Mouse (Mus musculus): ENCODE measurements around the gene Gm17018. TPM values are rescaled to one million over a fixed set of nuclear protein-coding genes. Genes with fewer than 3 reads are reported as not detected.
"Not testable (repeated sequence)": the region's sequence is repeated elsewhere in the genome, so short reads cannot be mapped to it uniquely, and the experiment has no call there.

The Gm17018 gene
- polyA plus RNA-seq, 1 experiment from 2014 or later = 29.3 TPM

DNA sequence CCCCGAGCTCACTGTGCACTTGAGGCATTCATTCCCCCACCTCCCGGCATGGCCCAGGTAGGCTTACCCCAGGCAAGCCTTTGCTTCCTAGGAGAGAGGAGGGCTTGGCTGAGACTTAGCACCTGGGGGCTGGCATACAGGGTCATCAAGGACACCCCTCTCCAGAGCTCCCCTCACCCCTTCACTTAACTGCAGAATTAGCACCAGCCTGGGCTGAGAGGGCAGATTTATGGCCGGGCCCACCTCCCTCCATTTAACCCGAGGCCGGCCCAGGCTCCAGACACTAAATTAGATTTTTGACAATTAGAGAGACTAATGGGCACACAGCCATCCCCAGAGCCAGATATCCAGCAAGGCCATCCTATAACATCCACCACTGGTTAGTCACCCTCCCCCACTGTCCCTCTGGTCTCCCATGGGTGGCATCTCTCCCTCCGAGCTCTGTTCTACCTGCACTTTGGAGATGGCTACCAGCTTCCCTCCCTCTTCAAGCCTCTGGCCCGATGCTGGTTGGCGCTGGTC, 25.1 kb upstream of the Gm17018 start:
- H3K27me3 ChIP-seq = peaks cover 17% of the 10 kb centered on the region
- H3K4me3 ChIP-seq = no peak overlapping the region
- peaks cover 18% of the 10 kb centered on the region for H3K4me1 ChIP-seq (replicated peaks)
- H3K27ac ChIP-seq = no peak overlapping the region
- no peaks in the 10 kb centered on the region for H3K9me3 ChIP-seq (replicated peaks)
- no peaks in the 10 kb centered on the region for H3K36me3 ChIP-seq
- no peak overlapping the region for H3K9ac ChIP-seq
- 71% methylated on average over 8 of the region's 8 CpGs for WGBS
- H3K4me2 ChIP-seq = no peak overlapping the region
- no peak; the same call in 1 of the 2 replicates for ATAC-seq (replicated peaks; ENCODE audit: insufficient number of reproducible peaks, insufficient read depth, low FRiP score, low read depth)

DNA sequence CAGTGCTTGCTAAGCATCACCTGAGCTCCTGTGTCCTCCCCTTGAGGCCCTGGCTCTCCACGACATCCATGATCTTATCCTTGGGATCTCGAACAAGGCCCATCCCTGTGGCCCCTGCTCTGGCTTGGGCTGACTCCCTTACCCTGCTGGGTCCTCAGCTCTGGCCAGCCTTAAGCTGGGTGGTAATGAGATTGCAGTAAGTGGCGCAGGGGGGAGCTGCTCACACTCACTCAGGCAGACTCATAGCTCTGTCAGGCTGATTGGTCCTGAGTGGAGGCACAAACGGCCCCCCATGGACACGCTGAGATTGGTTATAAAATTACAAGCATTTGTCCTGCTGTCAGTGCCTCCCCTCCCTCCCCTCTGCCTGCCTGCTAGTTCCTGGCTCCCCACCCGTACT, 24.5 kb upstream of the Gm17018 start:
- H3K9ac ChIP-seq = no peak overlapping the region
- H3K27ac ChIP-seq = no peak overlapping the region
- 37% methylated on average over 6 of the region's 6 CpGs for WGBS
- no peaks in the 10 kb centered on the region for H3K36me3 ChIP-seq
- H3K4me2 ChIP-seq = no peak overlapping the region
- no peak; the same call in 1 of the 2 replicates for ATAC-seq (replicated peaks; ENCODE audit: insufficient number of reproducible peaks, insufficient read depth, low FRiP score, low read depth)
- H3K4me1 ChIP-seq (replicated peaks) = peaks cover 13% of the 10 kb centered on the region
- peaks cover 24% of the 10 kb centered on the region for H3K27me3 ChIP-seq
- H3K4me3 ChIP-seq = no peak overlapping the region
- H3K9me3 ChIP-seq (replicated peaks) = no peaks in the 10 kb centered on the region

DNA sequence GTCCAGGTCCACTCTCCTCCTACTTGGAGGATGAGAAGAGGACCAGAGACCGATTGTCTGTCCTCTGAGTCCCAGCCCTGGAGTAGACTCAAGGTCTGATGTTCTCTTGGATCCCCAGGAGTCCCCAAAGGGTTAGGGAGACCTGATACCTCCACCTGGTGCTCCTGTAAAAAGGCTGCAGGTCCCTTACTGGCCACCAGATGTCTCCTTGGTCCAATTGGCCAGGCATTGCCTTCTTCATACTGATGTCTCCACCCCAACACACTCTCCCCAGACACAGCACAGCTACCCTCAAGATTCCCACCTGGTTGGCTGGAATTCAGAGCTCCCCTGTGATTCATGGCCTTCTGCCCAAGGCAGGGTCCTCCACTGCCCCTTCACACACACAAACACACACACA, 22.9 kb upstream of the Gm17018 start:
- Histone ChIP-seq H3K4me1 (replicated peaks) (peaks cover 17% of the 10 kb centered on the region), H3K36me3 (no peaks in the 10 kb centered on the region), H3K9ac (no peak overlapping the region), H3K9me3 (replicated peaks) (no peaks in the 10 kb centered on the region), H3K27ac (no peak overlapping the region), H3K4me2 (no peak overlapping the region), H3K4me3 (no peak overlapping the region), H3K27me3 (peaks cover 38% of the 10 kb centered on the region)
- ATAC-seq (replicated peaks; ENCODE audit: insufficient number of reproducible peaks, insufficient read depth, low FRiP score, low read depth) = no peak
- WGBS = 55% methylated on average over 1 of the region's 1 CpGs

DNA sequence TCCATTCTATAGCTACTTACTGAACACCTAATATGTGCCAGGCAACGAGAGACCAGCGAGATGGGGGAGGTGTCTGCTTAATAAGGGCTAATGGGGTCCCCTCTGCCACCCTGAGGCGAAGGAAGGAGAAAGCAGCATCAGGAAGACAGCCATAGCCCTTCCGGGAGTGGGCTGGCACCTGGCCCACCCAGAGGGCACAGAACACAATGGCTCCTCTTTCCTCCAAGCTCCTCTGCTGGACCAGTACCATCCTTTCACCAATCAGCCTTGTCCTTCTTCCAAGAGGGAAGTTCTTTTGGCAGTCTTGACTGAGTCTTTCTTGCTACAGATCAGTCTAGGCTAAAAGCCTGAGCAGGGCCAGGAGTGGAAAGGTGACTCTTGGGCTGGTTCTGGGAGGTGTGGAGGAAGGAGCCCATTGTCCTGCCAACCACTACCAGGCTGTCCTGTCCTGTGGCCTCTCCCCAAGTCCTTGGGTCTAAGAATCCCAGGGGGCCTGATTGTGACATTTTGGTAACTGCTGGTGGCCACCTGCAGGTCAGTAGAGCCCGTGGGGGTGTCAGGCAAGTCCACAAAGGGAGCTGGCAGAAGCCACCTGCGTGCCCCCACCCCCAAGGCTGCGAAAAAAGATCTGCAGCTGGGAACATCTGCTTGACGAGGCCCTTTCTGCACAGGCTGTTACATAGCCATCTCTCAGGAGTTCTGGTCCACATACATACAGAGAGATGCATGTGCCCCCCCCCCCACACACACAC, 19.6 kb upstream of the Gm17018 start:
- H3K4me1 ChIP-seq (replicated peaks) = peaks cover 19% of the 10 kb centered on the region
- no peak overlapping the region for H3K9ac ChIP-seq
- H3K4me3 ChIP-seq = peak overlapping the region; percentile 50
- no peaks in the 10 kb centered on the region for H3K36me3 ChIP-seq
- no peak for ATAC-seq (replicated peaks; ENCODE audit: insufficient number of reproducible peaks, insufficient read depth, low FRiP score, low read depth)
- H3K9me3 ChIP-seq (replicated peaks) = no peaks in the 10 kb centered on the region
- WGBS = 27% methylated on average over 8 of the region's 8 CpGs
- no peak overlapping the region for H3K27ac ChIP-seq
- H3K27me3 ChIP-seq = peaks cover 63% of the 10 kb centered on the region
- peak overlapping the region; percentile 88 for H3K4me2 ChIP-seq

DNA sequence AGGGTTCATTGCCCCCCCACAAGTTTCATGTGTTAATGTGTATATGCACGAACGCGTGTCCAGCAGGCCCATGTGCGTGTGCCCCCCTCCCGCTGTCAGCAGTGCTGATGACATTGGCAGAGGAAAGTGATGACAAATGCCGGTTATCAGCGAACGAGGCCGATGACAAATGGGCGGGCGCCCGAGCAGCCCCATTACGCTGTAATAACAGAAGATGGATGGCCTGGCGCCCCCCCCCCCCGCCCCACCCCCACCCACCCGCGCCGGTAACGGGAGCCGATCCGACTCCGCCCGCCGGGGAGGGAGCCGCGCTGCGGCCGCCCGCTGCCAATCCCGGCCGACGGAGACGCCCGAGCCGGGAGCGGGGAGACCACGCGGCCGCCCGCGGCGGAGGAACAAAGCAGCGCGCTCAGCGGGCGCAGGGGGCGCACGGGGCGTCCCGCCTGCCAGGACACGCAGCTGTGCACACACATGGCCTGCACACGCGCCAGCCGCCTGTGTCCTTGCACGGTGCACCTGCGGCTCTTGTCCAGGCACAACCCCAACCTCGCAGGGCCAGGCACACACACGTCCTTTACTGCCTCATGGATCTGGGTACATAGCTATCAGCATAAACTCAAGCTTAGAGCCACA, 18.9 kb upstream of the Gm17018 start:
- Histone ChIP-seq H3K36me3 (no peaks in the 10 kb centered on the region), H3K9ac (peak overlapping the region; percentile 43), H3K27me3 (peaks cover 68% of the 10 kb centered on the region), H3K9me3 (replicated peaks) (no peaks in the 10 kb centered on the region), H3K4me1 (replicated peaks) (peaks cover 19% of the 10 kb centered on the region), H3K27ac (no peak overlapping the region), H3K4me3 (peak overlapping the region; percentile 50), H3K4me2 (peak overlapping the region; percentile 88)
- under 1% methylated on average over 49 of the region's 58 CpGs for WGBS
- ATAC-seq (replicated peaks; ENCODE audit: insufficient number of reproducible peaks, insufficient read depth, low FRiP score, low read depth) = peak; percentile 33

DNA sequence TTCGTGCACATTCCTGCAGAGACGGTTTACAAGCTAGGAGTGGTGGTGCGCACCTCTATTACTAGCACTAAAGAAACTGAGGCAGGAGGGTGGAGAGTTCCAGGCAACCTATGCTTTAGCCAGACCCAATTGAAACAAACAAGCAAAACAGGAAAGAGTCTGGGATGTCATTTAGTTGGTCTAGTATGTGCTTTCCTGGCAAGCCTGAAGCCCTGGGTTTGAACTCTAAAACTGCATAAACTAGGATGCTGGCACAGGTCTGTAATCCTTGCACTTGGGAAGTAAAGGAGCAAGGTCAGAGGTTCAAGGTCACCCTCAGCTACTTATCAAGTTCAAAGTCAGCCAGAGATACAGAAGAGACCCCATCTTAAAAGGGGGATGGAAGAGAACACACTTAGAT, 18.4 kb upstream of the Gm17018 start:
- Histone ChIP-seq H3K36me3 (no peaks in the 10 kb centered on the region), H3K27ac (no peak overlapping the region), H3K27me3 (peaks cover 70% of the 10 kb centered on the region), H3K9ac (peak overlapping the region; percentile 43; the same call in 1 of the 2 replicates), H3K4me2 (peak overlapping the region; percentile 88), H3K9me3 (replicated peaks) (no peaks in the 10 kb centered on the region), H3K4me1 (replicated peaks) (peaks cover 19% of the 10 kb centered on the region), H3K4me3 (peak overlapping the region; percentile 50)
- 25% methylated on average over 3 of the region's 3 CpGs for WGBS
- no peak for ATAC-seq (replicated peaks; ENCODE audit: insufficient number of reproducible peaks, insufficient read depth, low FRiP score, low read depth)

DNA sequence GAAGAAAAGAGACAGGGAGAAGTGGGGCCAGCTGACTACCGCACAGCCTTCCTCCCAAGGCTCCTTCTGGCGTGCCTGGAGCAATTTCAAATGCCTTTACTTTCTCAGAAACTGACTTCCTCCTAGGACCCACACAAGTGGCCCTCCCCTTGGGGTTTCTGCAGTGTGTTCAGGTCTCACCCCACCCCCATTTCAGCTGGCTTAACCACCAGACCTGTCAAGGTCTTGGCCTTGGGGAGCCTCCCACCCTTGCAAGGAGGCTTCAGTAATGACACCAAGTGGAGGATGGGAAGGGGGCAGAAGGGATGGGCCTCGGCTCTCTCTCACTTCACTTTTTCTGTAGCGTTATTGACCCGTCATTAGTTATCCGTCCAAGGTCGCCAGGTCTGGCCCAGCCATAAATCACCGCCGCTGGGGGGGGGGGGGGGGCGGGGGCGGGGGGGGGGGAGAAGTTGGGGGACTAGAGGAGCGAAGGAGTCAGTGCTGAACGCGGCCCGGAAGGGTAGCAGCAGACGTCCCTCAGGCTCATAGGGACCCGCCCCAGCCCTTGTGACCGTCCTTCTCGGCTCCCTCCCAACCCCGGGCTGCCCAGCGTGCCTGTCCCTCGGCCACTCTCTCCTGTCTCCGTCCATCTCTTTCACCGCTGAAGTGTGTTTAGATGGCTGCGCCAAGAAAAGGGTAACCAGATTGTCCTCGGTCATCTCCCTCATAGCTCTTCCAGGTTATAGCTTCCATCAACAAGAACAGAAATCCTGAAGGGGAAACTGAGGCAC, 16.1 kb upstream of the Gm17018 start:
- no peak; the same call in 1 of the 2 replicates for ATAC-seq (replicated peaks; ENCODE audit: insufficient number of reproducible peaks, insufficient read depth, low FRiP score, low read depth)
- 2% methylated on average over 22 of the region's 26 CpGs for WGBS
- Histone ChIP-seq H3K4me3 (peak overlapping the region; percentile 46), H3K27ac (no peak overlapping the region), H3K36me3 (no peaks in the 10 kb centered on the region), H3K9ac (peak overlapping the region; percentile 44), H3K4me2 (peak overlapping the region; percentile 82), H3K9me3 (replicated peaks) (no peaks in the 10 kb centered on the region), H3K27me3 (peaks cover 65% of the 10 kb centered on the region), H3K4me1 (replicated peaks) (peaks cover 19% of the 10 kb centered on the region)

DNA sequence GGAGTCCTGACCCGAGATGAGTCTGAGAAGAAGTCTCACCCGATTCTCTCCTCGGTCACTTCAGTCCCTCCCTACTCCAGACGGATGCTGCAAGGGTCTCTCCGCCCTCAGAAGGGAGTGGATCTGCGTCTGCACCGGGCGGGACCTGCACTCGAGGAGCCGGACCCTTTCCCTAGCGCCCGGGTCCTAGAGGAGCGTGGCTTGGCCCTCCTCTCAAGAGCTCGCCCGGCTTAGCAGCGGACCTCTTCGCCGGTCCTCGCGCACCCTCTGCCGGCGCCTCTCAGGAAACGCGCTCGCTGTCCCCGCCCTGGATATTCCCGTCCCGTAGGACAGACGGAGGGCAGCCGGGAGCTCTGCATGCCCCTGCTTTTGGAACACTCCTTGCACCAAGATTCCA, 15.5 kb upstream of the Gm17018 start:
- Histone ChIP-seq H3K27me3 (peaks cover 59% of the 10 kb centered on the region), H3K4me3 (peak overlapping the region; percentile 46), H3K9ac (peak overlapping the region; percentile 44), H3K36me3 (no peaks in the 10 kb centered on the region), H3K4me1 (replicated peaks) (peaks cover 19% of the 10 kb centered on the region), H3K4me2 (peak overlapping the region; percentile 82), H3K9me3 (replicated peaks) (no peaks in the 10 kb centered on the region), H3K27ac (no peak overlapping the region)
- under 1% methylated on average over 30 of the region's 30 CpGs for WGBS
- ATAC-seq (replicated peaks; ENCODE audit: insufficient number of reproducible peaks, insufficient read depth, low FRiP score, low read depth) = peak; percentile 58

DNA sequence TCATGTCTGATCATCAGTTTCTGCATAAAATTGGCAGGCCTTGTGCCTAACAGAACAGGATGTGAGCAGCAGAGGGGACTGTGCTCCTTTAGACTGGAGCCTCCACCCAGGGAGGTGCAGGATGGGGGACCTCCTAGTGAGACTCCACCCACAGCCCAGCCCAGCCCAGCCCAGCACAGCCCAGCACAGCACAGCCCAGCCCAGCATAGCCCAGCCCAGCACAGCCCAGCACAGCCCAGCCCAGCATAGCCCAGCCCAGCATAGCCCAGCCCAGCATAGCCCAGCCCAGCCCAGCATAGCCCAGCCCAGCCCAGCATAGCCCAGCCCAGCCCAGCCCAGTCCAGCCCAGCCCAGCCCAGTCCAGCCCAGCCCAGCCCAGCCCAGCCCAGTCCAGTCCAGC, 12.2 kb upstream of the Gm17018 start:
- not testable (repeated sequence) for H3K4me3 ChIP-seq; H3K9ac ChIP-seq; H3K36me3 ChIP-seq; H3K9me3 ChIP-seq (replicated peaks); H3K27ac ChIP-seq; H3K4me2 ChIP-seq; ATAC-seq (replicated peaks; ENCODE audit: insufficient number of reproducible peaks, insufficient read depth, low FRiP score, low read depth)
- peaks cover 10% of the 10 kb centered on the region for H3K4me1 ChIP-seq (replicated peaks)
- peaks cover 28% of the 10 kb centered on the region for H3K27me3 ChIP-seq

DNA sequence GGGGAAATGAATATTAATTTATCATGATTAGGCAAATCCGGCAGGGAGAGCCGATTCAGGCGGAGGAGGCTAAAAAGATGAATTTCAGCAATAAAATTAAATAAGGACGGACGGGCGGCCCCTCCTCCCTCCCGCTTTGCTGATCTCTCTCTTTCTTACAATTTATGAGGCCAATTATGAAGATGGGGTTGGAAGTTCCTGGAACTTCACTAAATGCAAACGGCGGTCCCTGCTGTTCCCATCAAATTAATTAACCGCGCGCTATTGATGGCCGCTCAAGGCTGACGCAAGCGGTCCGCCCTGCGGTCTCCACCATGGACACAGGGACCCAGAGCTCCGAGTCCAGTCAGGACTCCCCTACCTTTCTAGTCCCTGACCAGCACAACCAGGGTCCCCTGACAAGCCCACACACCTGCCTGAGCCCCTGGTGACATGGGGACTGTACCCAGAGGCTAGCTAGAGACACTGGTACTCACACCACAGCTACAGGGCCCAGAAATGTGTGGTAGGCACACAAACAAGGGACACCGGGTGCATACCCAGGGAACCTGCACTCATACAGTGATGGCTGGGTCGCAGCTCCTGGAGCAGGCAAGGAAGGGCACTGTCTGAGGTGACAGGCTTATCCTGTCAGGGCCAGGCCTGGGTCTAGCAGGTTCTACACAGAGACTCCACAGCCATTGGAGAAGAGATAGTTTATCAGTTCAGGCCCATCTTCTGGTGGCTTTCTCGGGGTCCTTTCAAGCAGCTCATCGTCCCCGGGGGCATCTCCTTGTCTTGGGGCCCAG, 11.1 kb upstream of the Gm17018 start:
- H3K4me3 ChIP-seq = no peak overlapping the region
- H3K27ac ChIP-seq = no peak overlapping the region
- ATAC-seq (replicated peaks; ENCODE audit: insufficient number of reproducible peaks, insufficient read depth, low FRiP score, low read depth) = no peak
- WGBS = 83% methylated on average over 23 of the region's 23 CpGs
- no peak overlapping the region for H3K9ac ChIP-seq
- peaks cover 14% of the 10 kb centered on the region for H3K36me3 ChIP-seq
- peaks cover 18% of the 10 kb centered on the region for H3K27me3 ChIP-seq
- H3K4me1 ChIP-seq (replicated peaks) = peaks cover 8% of the 10 kb centered on the region
- no peaks in the 10 kb centered on the region for H3K9me3 ChIP-seq (replicated peaks)
- no peak overlapping the region for H3K4me2 ChIP-seq

Measured in heart, embryonic 15.5 days (tissue).